Mouse (Mus musculus): ENCODE data around the gene Gm45808. TPM values are rescaled to one million over a fixed set of nuclear protein-coding genes. Genes with fewer than 3 reads are reported as not detected.
"Not testable (repeated sequence)": the region's sequence is repeated elsewhere in the genome, so short reads cannot be mapped to it uniquely, and the experiment has no call there.

Gm45808 gene
- total RNA-seq, 4 experiments from 2014 or later = 1.9 to 3.2 (median 2.9) TPM; not detected in 1

DNA sequence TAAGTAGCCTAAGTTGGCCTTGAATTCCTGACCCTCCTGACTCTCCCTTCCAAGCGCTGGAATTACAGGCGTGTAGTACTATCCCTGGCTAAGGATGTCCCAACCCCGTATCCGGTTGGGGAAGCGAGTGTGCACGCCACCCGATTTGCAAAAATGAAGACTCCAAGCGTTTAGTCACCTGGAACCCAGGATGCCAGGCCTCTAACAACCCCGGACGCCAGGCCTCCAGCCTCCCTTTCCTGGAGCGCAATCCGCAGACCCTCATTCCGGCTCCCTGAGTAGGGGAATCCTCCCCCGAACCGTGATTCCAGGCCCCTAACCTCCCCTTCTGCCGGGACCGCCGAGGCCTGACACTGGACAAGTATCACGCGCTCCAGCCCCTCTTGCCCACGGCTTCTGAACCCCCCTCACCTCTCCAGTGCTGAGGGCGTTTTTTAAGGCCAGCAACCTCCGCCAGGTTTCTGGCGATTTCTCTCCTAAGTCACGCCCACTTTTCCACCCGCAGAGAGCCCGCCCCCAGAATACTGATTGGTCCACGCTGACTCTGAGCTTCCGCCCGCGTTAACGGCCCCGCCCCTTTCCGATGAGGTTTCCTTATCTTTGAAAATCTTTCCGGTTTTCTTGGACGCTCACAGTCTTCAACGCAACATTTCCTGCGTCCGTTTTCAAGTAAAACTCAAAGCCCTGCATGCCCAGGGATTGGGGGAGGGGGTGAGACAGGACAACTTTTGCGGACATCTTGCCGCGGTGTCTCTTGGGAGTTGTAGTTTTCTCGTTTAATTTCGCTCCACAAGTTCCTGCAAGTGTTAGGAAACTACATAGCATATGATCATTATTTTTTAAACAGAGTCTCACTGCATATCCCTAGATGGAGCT, 23.5 kb upstream of the Gm45808 start, which contains the start of gene Nucb1:
TSS of gene Nucb1 (minus strand) at position 495 of the 876 bp plus-strand sequence.
- DNase-seq (ENCODE audit: low spot score in 2 of 2) = peak; percentile 82 to 86

DNA sequence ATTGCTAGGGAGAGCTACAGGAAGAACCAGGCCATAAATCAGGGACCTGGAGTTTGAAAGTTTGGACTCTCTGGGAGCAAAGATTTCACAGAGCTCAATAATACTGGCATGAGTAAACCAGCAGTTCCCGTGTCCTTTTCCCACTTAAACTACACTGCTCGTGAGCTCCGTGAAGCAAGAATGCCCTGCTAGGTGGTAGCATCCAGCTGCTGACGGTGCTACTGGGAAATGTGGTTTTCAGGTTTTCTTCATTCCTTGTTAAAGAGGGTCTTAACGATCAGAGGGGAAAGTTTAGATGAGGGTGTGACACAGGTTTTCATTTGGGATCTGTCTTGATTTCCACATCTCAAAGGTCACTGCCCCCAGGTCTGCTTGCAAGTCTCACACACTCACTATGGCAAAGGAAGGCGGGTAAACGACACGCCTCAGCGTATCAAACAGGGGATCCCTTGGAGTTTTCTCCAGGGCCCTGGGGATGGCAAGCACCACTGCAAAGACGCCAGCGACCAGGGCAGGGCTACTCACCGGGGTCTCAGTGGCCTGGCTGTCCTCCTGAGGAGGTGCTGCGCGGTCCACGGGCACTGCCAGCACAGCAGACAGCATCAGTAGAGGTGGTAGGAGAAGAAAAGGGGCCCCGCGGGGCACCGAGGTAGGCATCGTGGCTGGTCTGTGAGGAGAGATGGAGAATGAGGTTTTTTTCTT, 22.7 kb upstream of the Gm45808 start:
- no peak for DNase-seq (ENCODE audit: low spot score in 2 of 2)

DNA sequence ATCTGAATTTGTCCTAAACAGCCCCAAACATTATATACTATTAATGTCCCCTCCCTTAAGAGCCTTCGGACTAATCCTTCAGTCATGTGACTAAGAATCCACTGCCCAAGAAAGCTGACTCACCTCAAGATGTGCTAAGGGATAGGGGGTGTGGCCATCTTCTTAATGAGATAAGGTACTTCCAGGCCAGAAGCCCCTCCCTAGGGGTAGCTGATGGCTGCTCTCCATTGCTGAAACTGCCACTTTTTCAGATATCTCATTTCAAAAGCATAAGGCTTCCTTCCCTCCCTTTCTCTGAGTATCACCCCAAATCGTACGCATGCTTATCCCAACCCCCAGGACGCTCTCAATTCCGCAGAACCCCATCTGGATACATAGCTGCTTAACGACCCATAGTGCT, 21.9 kb upstream of the Gm45808 start:
- no peak for DNase-seq (ENCODE audit: low spot score in 2 of 2)

DNA sequence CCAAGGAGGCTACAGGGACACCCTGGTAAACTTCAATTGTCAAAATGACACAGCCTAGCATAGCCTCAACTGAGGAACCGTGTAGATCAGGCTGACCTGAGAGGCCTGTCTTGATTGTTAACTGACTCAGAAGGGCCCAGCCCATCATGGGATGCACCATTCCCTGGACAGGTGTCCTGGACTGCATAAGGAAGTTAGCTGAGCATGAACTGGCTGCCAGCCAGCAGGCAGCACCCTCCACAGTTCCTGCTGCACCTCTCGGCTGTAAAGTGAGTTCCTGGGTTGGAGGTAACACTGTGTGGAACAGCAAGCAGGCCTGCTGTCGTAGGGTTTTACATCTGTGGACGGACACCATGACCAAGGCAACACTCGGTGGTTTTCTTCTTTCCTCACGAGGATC, 21.0 kb upstream of the Gm45808 start:
- no peak for DNase-seq (ENCODE audit: low spot score in 2 of 2)

DNA sequence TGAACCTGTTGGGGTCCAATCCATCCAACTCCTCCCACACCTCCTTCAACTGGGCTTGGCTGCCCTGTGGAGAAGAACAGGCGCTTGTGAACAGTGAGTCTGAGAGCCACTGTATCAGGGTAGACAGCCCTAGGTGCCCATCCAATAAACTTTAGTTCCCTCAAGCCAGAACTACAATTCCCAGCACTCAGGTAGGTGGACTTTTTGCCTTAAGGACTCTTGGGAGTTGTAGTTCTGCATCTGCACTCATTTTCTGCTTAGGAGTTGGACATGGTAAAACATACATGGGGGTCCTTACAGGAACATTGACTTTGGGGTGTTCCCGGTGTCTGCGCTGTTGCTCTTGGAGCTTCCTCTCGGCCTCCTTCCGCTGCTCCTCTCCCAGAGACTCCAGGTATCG, 11.8 kb upstream of the Gm45808 start:
- no peak for DNase-seq (ENCODE audit: low spot score in 2 of 2)

DNA sequence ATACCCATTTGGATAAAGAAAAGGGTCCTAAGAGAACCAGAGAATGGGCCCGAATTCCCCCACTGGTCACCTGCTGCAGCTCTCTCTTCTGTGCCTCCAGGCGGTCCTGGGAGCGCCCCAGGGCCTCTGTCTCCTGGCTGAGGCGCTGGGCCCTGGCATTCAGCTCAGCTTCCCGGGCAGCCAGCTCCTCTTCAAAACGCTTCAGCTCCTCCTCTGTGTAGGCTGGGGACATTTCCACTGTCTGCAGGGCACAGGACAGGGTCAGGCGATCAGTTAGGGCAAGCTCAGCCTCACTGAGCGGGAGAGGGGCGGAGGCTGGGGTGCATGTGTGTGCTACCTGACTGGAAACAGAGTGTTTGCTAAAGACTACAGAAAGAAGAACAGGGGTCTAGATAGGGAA, 7.9 kb upstream of the Gm45808 start:
- DNase-seq (ENCODE audit: low spot score in 2 of 2) = no peak

DNA sequence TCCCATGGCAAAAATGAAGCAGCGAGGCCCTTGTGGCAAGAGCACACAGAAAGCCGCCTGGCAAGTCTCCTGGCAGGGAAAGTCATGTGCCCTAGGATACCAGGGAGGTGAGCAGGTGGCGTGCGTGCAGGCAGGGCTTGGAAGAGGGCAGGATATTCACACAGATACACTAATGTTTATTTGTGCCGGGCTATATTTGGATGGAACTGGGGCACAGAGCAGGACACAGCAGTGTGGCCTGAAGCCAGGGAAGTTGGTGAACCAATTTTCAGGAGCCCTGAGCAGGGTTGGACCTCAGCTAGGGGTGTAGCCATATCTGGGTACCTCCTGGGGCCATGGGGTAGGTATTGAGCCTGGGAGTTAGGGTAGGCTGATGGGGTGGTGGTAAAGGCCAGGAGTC, 6.3 kb upstream of the Gm45808 start:
- DNase-seq (ENCODE audit: low spot score in 2 of 2) = no peak

DNA sequence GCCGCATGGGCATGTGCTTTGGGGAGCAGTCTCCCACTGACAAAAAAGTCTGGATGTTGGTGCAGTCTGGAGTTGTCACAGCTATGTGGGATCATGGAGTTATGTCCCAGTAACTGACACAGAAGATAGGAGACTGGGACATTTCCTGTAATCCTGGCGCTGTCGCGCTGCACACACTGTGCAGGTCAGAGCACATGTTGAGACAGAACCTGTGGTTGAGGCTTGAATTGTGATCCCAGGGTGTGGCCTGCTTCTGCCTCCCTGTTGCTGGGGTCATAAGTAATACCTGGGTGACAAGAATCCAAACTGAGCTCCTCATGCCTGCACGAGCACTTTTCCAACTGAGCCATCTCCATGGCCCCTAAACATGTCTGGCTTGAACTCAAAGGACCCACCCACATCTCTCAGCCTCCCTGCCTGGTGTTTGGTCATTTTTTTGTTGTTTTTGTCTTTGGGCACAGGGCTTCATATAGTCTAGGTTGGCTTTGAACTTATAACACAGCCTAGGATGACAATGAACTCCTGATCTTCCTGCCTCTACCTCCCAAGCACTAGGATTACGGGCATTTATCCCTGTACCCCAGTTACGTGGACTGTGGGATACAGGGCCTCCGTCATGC, 5.7 kb upstream of the Gm45808 start:
- no peak for DNase-seq (ENCODE audit: low spot score in 2 of 2)

DNA sequence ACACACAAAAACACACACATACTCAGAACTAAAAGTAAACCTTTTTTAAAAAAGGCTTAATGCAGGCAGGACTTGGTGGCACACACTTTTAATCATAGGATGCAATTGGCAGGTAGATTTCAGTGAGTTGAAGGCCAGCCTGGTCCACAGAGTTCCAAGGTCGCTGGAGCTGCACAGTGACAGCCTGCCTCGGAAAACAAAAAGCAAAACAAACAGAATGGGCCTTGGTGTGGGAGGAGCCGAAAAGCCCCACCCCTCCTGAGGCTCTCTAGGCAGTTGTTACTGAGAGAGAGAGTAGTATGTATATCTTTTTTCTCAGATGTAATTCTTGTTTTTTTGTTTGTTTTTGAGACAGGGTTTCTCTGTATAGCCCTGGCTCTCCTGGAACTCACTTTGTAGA, 4.7 kb upstream of the Gm45808 start:
- DNase-seq (ENCODE audit: low spot score in 2 of 2) = no peak

DNA sequence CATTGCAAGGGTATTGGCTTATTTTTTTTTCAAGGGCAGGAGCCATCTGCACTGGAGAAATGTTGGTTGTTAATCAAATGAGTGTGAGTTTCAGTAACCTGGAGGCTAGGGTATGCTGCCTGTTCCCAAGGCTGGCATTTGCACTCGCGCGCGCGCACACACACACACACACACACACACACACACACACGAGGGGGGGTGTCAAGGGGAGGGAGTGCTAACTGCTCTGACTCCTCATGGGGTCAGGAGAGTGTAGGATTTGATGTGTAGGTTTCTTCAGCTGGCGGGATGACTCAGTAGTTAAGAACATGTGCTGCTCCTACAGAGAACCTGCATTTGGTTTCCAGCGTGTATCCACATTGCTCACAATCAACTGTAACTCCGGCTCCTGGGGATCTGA, 4.2 kb upstream of the Gm45808 start:
- no peak for DNase-seq (ENCODE audit: low spot score in 2 of 2)

DNA sequence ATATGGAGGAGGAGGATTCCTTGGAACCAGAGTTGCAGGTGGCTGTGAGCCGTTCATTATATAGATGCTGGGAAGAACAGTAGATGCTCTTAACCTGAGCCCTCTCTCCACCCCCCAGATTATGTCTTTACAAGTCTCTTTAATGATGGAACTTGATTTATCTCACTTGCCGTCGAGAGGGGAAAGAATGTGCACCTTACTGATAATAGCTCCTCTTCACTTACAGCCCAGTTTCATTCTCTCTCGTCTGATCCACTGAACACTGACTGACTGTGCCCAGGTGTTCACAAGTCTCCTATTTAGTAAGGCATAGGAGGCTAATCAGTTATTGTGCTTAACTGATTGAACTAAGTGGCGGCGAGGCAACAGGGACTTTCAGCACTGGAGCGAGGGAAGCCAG, 3.0 kb upstream of the Gm45808 start:
- no peak for DNase-seq (ENCODE audit: low spot score in 2 of 2)

DNA sequence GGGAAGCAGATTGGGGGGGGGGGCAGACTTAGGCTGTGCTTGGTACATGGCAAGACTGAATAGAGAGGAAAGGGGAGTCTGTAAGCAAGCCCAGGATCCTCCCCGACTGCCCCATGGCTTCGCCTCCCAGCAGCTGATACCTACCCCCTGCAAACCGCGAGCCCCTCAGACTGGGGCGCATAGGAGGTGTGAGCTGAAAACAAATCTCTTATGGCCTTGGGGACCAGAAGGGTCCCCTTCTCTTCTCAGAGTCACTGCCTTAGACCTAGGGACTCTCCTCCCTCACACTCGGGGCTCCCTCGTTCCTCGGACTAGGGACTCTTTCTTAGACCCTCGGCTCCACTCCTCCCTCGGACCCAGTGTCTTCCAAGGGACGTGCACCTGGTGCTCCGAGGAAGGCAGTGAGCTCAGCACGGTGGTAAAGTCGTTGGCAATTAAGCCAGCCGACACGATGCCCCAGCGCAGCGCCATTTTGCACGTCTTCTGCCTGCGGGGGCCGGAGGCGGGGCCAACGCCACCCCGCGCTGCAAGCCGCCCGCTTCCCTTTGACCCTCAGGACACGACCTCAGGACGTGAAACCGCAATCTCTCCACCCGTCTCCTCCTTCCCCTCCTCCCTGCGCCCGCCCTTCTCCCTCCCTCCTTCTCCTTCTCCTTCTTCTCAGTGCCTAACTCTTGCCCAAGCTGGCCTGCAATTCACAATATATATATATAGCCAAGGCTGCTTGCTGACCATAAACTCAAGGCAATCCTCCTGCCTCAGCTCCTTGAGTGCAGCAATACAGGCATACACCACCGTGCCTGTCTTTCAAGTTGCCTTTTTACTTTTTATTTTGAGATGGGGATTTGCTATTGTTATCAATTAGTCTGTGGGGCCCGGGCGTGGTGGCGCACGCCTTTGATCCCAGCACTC, 1.9 kb upstream of the Gm45808 start, which contains the start of gene Dhdh:
TSS of gene Dhdh (minus strand) at position 513 of the 912 bp plus-strand sequence.
- DNase-seq (ENCODE audit: low spot score in 2 of 2) = no peak

DNA sequence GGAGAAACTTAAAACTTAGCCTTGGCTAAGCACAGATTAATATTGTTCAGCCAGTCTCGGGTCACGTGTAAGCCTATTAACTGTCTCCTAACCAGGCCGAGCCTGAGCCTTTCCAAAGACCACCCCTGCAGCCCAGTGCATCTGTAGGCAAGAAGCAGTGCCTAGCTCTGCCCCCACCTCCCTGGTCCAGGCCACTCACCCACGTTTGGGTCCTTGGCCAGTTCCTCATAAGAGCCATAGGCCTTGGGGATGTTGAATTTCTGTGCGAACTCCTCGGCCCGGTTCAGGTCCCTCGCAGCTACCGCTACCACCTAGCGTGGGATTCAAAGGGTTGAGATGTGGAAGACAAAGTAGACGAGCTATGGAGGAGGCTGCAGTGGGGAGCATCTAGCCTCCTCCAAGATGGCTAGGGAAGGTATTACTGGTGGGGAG, 1.3 kb upstream of the Gm45808 start:
- no peak for DNase-seq (ENCODE audit: low spot score in 2 of 2)

DNA sequence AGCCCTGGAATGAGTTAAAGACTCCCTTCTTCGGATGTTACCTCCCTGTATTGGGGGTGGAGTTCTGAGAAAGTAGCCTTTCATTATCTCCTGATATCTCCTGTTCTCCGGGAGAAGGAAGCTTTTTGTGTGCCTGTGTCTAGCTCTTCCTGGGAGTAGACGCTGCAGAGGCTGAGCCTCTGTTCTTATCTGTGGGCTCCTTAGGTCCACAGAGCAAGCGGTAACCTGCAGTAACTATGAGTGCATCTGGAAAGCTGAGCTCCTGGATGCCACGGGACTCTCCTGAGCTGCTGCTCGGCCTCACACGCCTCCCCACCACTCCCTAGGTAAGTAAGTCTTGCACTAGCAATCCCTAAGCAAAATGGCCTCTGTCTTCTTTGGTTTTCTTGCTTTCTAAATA, 453 bp downstream of the Gm45808 start:
- no peak for DNase-seq (ENCODE audit: low spot score in 2 of 2)

DNA sequence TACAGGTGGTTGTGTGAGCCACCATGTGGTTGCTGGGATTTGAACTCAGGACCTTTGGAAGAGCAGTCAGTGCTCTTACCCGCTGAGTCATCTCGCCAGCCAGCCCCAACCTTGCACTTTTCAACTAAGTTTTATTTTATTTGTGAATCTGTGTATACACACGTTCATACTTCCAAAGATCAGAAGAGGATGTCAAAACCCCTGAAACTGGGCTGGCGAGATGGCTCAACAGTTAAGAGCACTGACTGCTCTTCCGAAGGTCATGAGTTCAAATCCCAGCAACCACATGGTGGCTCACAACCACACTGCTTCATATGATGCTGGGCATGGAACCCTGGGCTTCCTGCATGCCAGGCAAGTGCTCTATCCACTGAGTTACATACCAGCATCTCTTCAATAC, 1.6 kb downstream of the Gm45808 start:
- DNase-seq (ENCODE audit: low spot score in 2 of 2) = not testable (repeated sequence)

DNA sequence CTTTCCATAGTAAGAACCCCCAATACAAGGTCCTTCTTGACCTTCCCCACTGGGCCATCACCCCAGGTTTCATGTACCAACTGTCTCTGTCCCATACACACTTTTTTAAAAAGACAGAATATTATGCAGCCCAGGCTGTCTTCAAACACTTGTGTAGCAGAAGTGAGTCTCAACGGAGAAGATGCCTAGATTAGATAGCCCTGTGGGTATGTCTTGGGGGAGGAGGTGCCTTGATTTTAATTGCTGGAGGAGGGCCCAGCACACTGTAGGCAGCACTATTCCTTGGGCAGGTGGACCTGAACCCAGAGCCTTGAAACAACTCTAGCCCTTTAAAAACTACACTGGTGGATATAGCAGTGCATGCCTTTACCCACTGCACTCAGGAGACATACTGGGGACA, 4.4 kb downstream of the Gm45808 start:
- DNase-seq (ENCODE audit: low spot score in 2 of 2) = no peak

DNA sequence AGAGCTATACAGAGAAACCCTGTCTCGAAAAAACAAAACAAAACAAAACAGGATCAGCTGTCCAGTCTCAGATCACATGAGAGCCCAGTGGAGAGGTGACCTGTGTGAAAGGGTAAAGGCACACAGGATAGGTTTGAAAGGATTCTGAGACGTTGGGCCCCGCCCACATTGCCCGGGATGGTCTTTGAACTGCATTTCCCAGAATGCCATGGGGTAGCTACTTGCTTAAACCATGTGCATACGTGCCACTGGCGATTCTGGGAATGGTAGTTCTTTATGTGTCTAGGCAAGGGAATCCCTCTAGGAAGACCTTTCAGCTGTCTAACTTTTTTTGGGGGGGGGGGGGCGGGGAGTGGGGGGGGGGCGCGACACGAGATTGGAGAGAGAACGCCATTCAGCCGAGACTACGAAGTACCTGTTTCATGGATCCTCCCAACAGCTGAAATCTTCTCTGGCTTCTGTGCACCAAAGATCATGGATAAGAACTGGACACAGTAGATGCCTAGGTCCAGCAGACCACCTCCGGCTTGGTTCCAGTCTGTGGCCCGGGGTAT, 5.2 kb downstream of the Gm45808 start, which contains the start of gene Tulp2:
TSS of gene Tulp2 (plus strand) at position 504 of the 554 bp plus-strand sequence.
- peak in 1 of 2 experiments; percentile 67 for DNase-seq (ENCODE audit: low spot score in 2 of 2)

DNA sequence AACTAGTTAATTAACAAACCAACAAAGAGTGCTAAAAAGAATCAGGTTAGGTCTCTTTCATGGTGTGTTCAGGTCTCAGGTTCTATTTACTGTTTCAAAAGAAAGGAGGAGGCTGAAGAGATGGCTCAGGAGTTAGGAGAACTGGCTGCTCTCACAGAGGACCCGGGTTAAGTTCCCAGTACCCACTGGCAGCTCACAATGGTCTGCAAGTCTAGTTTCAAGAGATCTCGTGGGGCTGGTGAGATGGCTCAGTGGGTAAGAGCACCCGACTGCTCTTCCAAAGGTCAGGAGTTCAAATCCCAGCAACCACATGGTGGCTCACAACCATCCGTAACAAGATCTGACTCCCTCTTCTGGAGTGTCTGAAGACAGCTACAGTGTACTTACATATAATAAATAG, 6.3 kb downstream of the Gm45808 start:
- DNase-seq (ENCODE audit: low spot score in 2 of 2) = not testable (repeated sequence)

DNA sequence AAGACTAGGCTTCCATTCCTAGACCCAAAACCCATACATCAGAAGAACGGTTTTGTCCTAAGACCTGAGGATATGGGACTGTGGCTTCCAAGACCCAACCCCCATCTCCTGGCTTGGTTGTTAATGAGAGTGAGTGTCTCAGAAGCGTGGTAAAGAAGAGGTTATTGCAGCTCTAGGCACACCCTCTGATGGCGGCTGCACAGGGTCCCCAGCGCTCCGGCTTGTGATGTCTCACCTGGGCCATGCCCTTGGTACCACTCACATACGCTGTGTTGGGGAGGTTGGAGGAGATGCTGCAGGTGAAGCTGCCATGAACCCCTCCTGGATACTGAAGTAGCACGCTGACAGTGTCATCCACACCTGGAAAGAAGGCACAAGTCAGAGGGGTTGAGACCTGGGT, 7.8 kb downstream of the Gm45808 start:
- DNase-seq (ENCODE audit: low spot score in 2 of 2) = no peak

DNA sequence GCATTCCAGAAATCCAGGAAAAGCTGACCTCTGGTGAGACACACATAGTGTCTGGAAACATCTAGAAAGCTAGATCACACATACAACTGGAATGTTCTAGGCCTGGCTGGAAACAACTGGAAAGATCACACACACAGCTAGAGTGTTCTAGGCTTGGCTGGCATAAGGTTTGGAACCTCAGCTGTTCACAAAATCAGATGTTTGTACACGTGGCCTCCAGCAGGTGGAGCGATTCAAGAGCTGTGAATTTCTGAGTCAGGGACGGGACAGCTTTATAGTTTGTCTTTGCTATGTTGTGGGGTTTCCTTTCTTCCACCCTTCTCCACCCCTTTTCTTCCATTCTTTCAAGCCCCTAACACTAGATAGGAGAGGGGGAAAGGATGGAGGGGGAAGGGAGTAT, 9.6 kb downstream of the Gm45808 start:
- DNase-seq (ENCODE audit: low spot score in 2 of 2) = no peak

DNA sequence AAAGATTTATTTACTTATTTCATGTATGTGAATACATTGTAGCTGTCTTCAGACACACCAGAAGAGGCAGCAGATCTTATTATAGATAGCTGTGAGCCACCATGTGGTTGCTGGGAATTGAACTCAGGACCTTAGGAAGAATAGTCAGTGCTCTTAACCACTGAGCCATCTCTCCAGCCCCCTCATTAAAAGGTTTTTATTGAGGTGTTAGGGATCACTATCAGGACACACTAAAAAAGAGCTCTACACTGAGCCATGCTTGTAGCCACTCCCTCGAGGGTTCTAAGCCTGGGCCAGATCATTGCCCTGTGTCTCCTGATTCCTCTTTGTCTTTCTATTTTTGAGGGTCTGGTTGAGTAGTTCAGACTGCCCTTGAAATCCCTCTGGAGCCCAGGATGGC, 10.2 kb downstream of the Gm45808 start:
- no peak for DNase-seq (ENCODE audit: low spot score in 2 of 2)
